Mouse (Mus musculus) G1E (cell line): ENCODE measurements at regions not wholly inside any gene's neighbourhood (a gene's known extent, or its start where the extent isn't known, plus 50 kb on each side); places are given as distances from the start of the nearest gene placed in this dataset.

Experiments
- CTCF ChIP-seq: IDR thresholded peaks from 2 replicates; pipeline ENCODE4 v1.5.1; 2012; ENCODE audit warnings: low read depth, low read length, inconsistent platforms, mixed read lengths
- GATA1 ChIP-seq: IDR thresholded peaks from 2 replicates; pipeline ENCODE4 v1.6.1; 2012; ENCODE audit warnings: borderline replicate concordance, low read length, inconsistent platforms, mixed read lengths
- GATA2 ChIP-seq: IDR thresholded peaks from 2 replicates; pipeline ENCODE4 v1.6.1; 2012; ENCODE audit warnings: low read depth, low read length, inconsistent platforms, borderline replicate concordance
- POLR2AphosphoS5 ChIP-seq: IDR thresholded peaks from 2 replicates; pipeline ENCODE4 v1.6.1; 2012; ENCODE audit warnings: low read depth, low read length, inconsistent platforms; ENCODE audit not compliant: insufficient replicate concordance
- TAL1 ChIP-seq: conservative IDR thresholded peaks from 2 replicates; pipeline ENCODE4 v1.6.1; 2012; ENCODE audit warnings: low read depth, low read length, inconsistent platforms, mixed read lengths

DNA sequence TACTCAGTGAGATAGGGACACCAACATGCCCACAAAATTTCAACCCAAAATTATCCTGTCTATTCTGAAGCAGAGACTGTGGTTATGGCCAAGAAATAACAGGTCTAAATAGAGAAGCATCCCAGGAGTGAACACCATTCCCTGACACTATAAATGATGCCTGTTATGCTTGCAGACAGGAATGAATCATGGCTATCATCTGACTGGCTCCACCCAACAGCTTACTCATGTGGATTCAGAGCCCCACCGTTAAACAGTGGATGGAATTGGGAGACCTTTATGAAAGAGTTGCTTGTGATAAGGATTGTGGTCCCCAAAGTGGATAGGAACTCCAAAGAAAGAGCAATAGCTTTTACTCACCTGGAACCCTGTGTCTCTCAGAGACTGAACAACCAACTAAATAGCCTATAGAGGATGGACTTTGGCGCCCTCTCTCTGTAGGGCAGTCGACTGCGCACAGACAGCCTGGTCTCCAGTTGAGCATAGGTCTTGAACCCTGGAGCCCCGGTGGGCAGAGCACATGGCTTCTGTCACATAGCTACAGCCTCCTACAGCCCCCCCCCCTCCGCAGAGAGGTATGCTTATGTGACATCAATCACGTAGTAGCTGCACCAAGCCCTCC lies 1101.3 kb upstream of the Zeb2 start:
- TF ChIP-seq GATA1 = no peak
- no peak for TF ChIP-seq CTCF
- no peak for TF ChIP-seq TAL1
- no peak for TF ChIP-seq POLR2AphosphoS5
- TF ChIP-seq GATA2 = no peak
